Mouse (Mus musculus) midbrain, postnatal 0 days (tissue): Measurements from ENCODE around the gene Adgrg2. TPM values are rescaled to one million over a fixed set of nuclear protein-coding genes. Genes with fewer than 3 reads are reported as not detected.

Source experiments
- ATAC-seq: fragments of 200-750 bp; cut with Nextera tagmentation; 2 replicates; pipeline ENCODE4 v1.8.0; 2017; ENCODE audit warnings: moderate number of reproducible peaks, mild to moderate bottlenecking, moderate TSS enrichment, moderate library complexity; ENCODE audit not compliant: low FRiP score
- DNase-seq: peaks from one replicate; pipeline ENCODE4 v3.0.0-alpha.2; 2015; ENCODE audit warnings: low spot score
- H3K27ac ChIP-seq: fragments of 300-500 bp; sonication (generic); 2 replicates; pipeline ENCODE4 v1.5.1; 2014; ENCODE audit warnings: low read depth, mild to moderate bottlenecking, low read length, mixed read lengths
- H3K27me3 ChIP-seq: fragments of 300-500 bp; sonication (generic); 2 replicates; pipeline ENCODE4 v1.6.1; 2014; ENCODE audit warnings: low read length, control low read depth, mixed read lengths; ENCODE audit not compliant: insufficient read depth
- H3K36me3 ChIP-seq: fragments of 300-500 bp; sonication (generic); 2 replicates; pipeline ENCODE4 v1.6.1; 2014; ENCODE audit warnings: low read length, control low read depth, mixed read lengths; ENCODE audit not compliant: insufficient read depth
- H3K4me1 ChIP-seq: fragments of 300-500 bp; sonication (generic); 2 replicates; pipeline ENCODE4 v1.6.1; 2014; ENCODE audit warnings: mild to moderate bottlenecking, control low read depth, antibody characterized with exemption, low read length, mixed read lengths; ENCODE audit not compliant: insufficient read depth
- H3K4me2 ChIP-seq: fragments of 300-500 bp; sonication (generic); 2 replicates; pipeline ENCODE4 v1.6.1; 2014; ENCODE audit warnings: low read depth, mild to moderate bottlenecking, low read length, mixed read lengths; ENCODE audit not compliant: poor library complexity, severe bottlenecking
- H3K4me3 ChIP-seq: fragments of 300-500 bp; sonication (generic); 2 replicates; pipeline ENCODE4 v1.5.1; 2014; ENCODE audit warnings: low read depth, mild to moderate bottlenecking, low read length, moderate library complexity
- H3K9ac ChIP-seq: fragments of 300-500 bp; sonication (generic); replicated peaks from 2 replicates; pipeline ENCODE4 v1.6.1; 2014; ENCODE audit warnings: mild to moderate bottlenecking, low read length, moderate library complexity, mixed read lengths; ENCODE audit not compliant: poor library complexity, severe bottlenecking
- H3K9me3 ChIP-seq: fragments of 300-500 bp; sonication (generic); 2 replicates; pipeline ENCODE4 v1.6.1; 2016; ENCODE audit warnings: low read length, control low read depth
- CTCF ChIP-seq: IDR thresholded peaks from 2 replicates; pipeline ENCODE4 v1.5.1; 2016; ENCODE audit warnings: antibody characterized with exemption, mild to moderate bottlenecking
- WGBS: fragments of 180-500 bp; shearing (Covaris S2); extraction: QIAGEN DNeasy Blood & Tissue Kit; methylation state at CpG from one replicate; pipeline ENCODE4 v1.1.7; 2014; 5-methylcytosine and 5-hydroxymethylcytosine counted together
- polyA plus RNA-seq: library from polyadenylated mRNA; unstranded; fragments of >200 nt; fragmentation: Nextera tagmentation; extraction: Ambion mirVana; gene quantifications from 2 replicates; pipeline ENCODE4 v1.2.1, GENCODE M21; 2015
- total RNA-seq: library from RNA; depleted of rRNA; stranded (reverse); fragments of >200 nt; gene quantifications from 2 replicates; pipeline ENCODE4 v1.2.3, GENCODE M21; 2014; rRNA removed

Adgrg2 gene
- total and polyA plus RNA-seq, 2 experiments from 2014 or later: 3.6 to 3.8 TPM

- no peaks in the 10 kb centered on the region for H3K36me3 ChIP-seq
- no peak for TF ChIP-seq CTCF
- H3K27ac ChIP-seq: no peak overlapping the region
- H3K9ac ChIP-seq: no peak overlapping the region
- DNase-seq: no peak
- H3K27me3 ChIP-seq: no peaks in the 10 kb centered on the region
- H3K4me3 ChIP-seq: no peak overlapping the region
- 89% methylated on average over 1 of the region's 1 CpGs for whole genome bisulfite sequencing
- no peaks in the 10 kb centered on the region for H3K9me3 ChIP-seq
- no peak for ATAC-seq
- H3K4me1 ChIP-seq: no peaks in the 10 kb centered on the region
- no peak overlapping the region for H3K4me2 ChIP-seq
Observed at GRCm38 (mm10) chrX:160509046-160509445, 118.6 kb downstream of the Adgrg2 start.

GRCm38 (mm10) chrX:160510197-160510596, 119.7 kb downstream of the Adgrg2 start:
- Histone ChIP-seq H3K9me3 (no peaks in the 10 kb centered on the region), H3K27me3 (no peaks in the 10 kb centered on the region), H3K4me2 (no peak overlapping the region), H3K9ac (no peak overlapping the region), H3K4me1 (no peaks in the 10 kb centered on the region), H3K36me3 (no peaks in the 10 kb centered on the region), H3K4me3 (no peak overlapping the region), H3K27ac (no peak overlapping the region)
- 63% methylated on average over 2 of the region's 2 CpGs for WGBS
- TF ChIP-seq CTCF: no peak
- DNase-seq (no peak), ATAC-seq (no peak)

GRCm38 (mm10) chrX:160516027-160516426, 125.5 kb downstream of the Adgrg2 start:
- Histone ChIP-seq H3K4me2 (no peak overlapping the region), H3K9ac (no peak overlapping the region), H3K36me3 (no peaks in the 10 kb centered on the region), H3K4me1 (no peaks in the 10 kb centered on the region), H3K27ac (no peak overlapping the region), H3K27me3 (no peaks in the 10 kb centered on the region; the same call in 1 of the 2 replicates), H3K4me3 (no peak overlapping the region), H3K9me3 (no peaks in the 10 kb centered on the region)
- no peak for DNase-seq
- ATAC-seq: no peak
- TF ChIP-seq CTCF: no peak

GRCm38 (mm10) chrX:160542772-160543171, 152.3 kb downstream of the Adgrg2 start:
- H3K9ac ChIP-seq: no peak overlapping the region
- DNase-seq: no peak
- no peak overlapping the region for H3K4me2 ChIP-seq
- no peaks in the 10 kb centered on the region for H3K4me1 ChIP-seq
- no peaks in the 10 kb centered on the region for H3K27me3 ChIP-seq
- H3K4me3 ChIP-seq: no peak overlapping the region
- no peaks in the 10 kb centered on the region for H3K9me3 ChIP-seq
- H3K27ac ChIP-seq: no peak overlapping the region
- ATAC-seq: no peak
- no peak for TF ChIP-seq CTCF
- H3K36me3 ChIP-seq: no peaks in the 10 kb centered on the region
- 69% methylated on average over 2 of the region's 2 CpGs for WGBS

Other genes with a start within 250 kb of the Adgrg2 start
- 16.3 and 19.3 TPM in 2 replicates for gene Phka2, start 111.5 kb downstream of the Adgrg2 start, total RNA-seq
- 6.3 and 8.2 TPM in 2 replicates for gene Phka2, start 111.5 kb downstream of the Adgrg2 start, polyA plus RNA-seq